Comparison of ENCODE assay signal across 20 mouse cellular contexts in the genomic region with DNA sequence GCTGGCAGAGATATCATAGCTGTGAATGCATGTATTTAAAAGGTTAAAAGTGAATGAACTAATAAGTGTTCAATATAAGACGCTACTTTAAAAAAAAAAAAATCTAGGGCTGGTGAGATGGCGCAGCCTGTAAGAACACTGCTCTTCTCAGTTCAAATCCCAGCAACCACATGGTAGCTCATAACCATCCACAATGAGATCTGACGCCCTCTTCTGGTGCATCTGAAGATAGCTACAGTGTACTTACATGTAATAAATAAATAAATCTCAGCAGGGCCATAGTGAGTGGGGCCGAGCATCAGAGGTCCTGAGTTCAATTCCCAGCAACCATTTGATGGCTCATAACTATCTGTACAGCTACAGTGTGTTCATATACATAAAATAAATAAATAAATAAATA. TPM values are rescaled to one million over a fixed set of nuclear protein-coding genes. Genes with fewer than 3 reads are reported as not detected.
DNase-seq lines count a peak whose midpoint lies in the region; ATAC-seq and TF ChIP-seq lines count a peak whose summit lies in the region.
"Had no signal": no experiment of that assay in that cellular context is flagged by ENCODE, and none has a peak within 500 bp of the region (broad histone marks: within the 10 kb centered on the region; RNA-seq: fewer than 3 reads in every experiment).

No protein-coding gene starts in this region.

- H3K4me2 ChIP-seq in liver, embryonic 14.5 days (ENCODE audit: low read depth): no peak overlapping the region
- H3K4me2 ChIP-seq: forebrain, embryonic 13.5 days; hindbrain, embryonic 13.5 days had no signal

- peaks cover under 1% of the 10 kb centered on the region; the same call in 1 of the 2 replicates for H3K27me3 ChIP-seq in heart, adult 2 months (ENCODE audit: control insufficient read depth, insufficient read depth, low read length)
- H3K27me3 ChIP-seq in liver, embryonic 14.5 days (ENCODE audit: control insufficient read depth, insufficient read depth, low read length): peaks cover 23% of the 10 kb centered on the region
- no peaks in the 10 kb centered on the region for H3K27me3 ChIP-seq in ES-Bruce4 (ENCODE audit: control insufficient read depth, insufficient read depth, low read length, poor library complexity, severe bottlenecking)
- H3K27me3 ChIP-seq: forebrain, embryonic 13.5 days; hindbrain, embryonic 13.5 days had no signal

- intact Hi-C loops in heart, adult 2 months (cut with DNase I): no loop called here
- intact Hi-C loops in heart, postnatal 10 days (cut with DNase I): no loop called here

- no peak for DNase-seq in heart, adult 2 months
- no peak for DNase-seq in heart, postnatal 10 days
- DNase-seq in liver, embryonic 14.5 days (ENCODE audit: low read depth in 3 of 3, low spot score in 3 of 3): no peak
- DNase-seq in liver: no peak
- peak; percentile 30 for DNase-seq in 3T3-L1 (ENCODE audit: low read depth, low spot score)
- DNase-seq in thymus, postnatal 25 days: no peak
- no peak for DNase-seq in layer of hippocampus, adult 9-10 months (ENCODE audit: low spot score)
- DNase-seq: adrenal gland, postnatal 36 days; cerebellum, adult 18-20 months; gastrocnemius, postnatal 36 days; heart, postnatal 14 days; left cerebral cortex, postnatal 4 days; midbrain, embryonic 14.5 days; right cerebral cortex, postnatal 4 days had no signal

- H3K4me3 ChIP-seq in heart, adult 2 months: no peak overlapping the region
- no peak overlapping the region for H3K4me3 ChIP-seq in liver, embryonic 14.5 days (ENCODE audit: insufficient read depth in 1 of 2, low read depth in 2 of 2, low read length in 2 of 2)
- H3K4me3 ChIP-seq in ES-Bruce4 (ENCODE audit: low read depth, low read length): no peak overlapping the region
- H3K4me3 ChIP-seq: embryonic facial prominence, embryonic 10.5 days; forebrain, embryonic 13.5 days; hindbrain, embryonic 13.5 days; megakaryocyte, embryonic 14.5 days had no signal

- H3K27ac ChIP-seq in heart, adult 2 months: no peak overlapping the region
- H3K27ac ChIP-seq in liver, embryonic 14.5 days: no peak overlapping the region
- H3K27ac ChIP-seq in ES-Bruce4 (ENCODE audit: insufficient read depth, low read length): no peak overlapping the region
- H3K27ac ChIP-seq: embryonic facial prominence, embryonic 10.5 days; forebrain, embryonic 13.5 days; hindbrain, embryonic 13.5 days had no signal

- no peak for TF ChIP-seq POLR2A in heart, adult 2 months (IDR thresholded peaks at IDR 0.05; ENCODE audit: insufficient read depth, low read depth, low read length)
- no peak for TF ChIP-seq POLR2A in ES-Bruce4 (IDR thresholded peaks at IDR 0.05; ENCODE audit: insufficient read depth, low read length)

- peak; percentile 30 for TF ChIP-seq CTCF in heart, adult 2 months (IDR thresholded peaks at IDR 0.05)
- peak; percentile 31; the same call in 1 of the 2 replicates for TF ChIP-seq CTCF in liver, embryonic 14.5 days (IDR thresholded peaks at IDR 0.05; ENCODE audit: low read depth)
- peak; percentile 11 for TF ChIP-seq CTCF in ES-Bruce4 (IDR thresholded peaks at IDR 0.05; ENCODE audit: low read depth, low read length)

- no peak for ATAC-seq in liver, embryonic 14.5 days (ENCODE audit: insufficient read depth)
- ATAC-seq: forebrain, embryonic 13.5 days had no signal

- no peaks in the 10 kb centered on the region for H3K9me3 ChIP-seq in liver, embryonic 14.5 days (ENCODE audit: control insufficient read depth, low read length)
- no peaks in the 10 kb centered on the region for H3K9me3 ChIP-seq in ES-Bruce4 (replicated peaks; ENCODE audit: control insufficient read depth, insufficient read depth, low read length, poor library complexity, severe bottlenecking)
- H3K9me3 ChIP-seq: embryonic facial prominence, embryonic 10.5 days; forebrain, embryonic 13.5 days; hindbrain, embryonic 13.5 days had no signal

- TF ChIP-seq EP300 in heart, adult 2 months (IDR thresholded peaks at IDR 0.05; ENCODE audit: insufficient read depth, low read depth, low read length): no peak
- TF ChIP-seq EP300 in liver, embryonic 14.5 days (IDR thresholded peaks at IDR 0.05; ENCODE audit: low read depth): no peak
- TF ChIP-seq EP300 in ES-Bruce4 (IDR thresholded peaks at IDR 0.05; ENCODE audit: insufficient read depth, low read depth, low read length): no peak

- WGBS in heart, adult 2 months: 71% methylated on average over 4 of the region's 4 CpGs
- WGBS in liver, embryonic 14.5 days (ENCODE audit: insufficient replicate concordance): 54% methylated on average over 4 of the region's 4 CpGs

- no peaks in the 10 kb centered on the region for H3K4me1 ChIP-seq in heart, adult 2 months (ENCODE audit: control insufficient read depth, insufficient read depth, low read length)
- no peaks in the 10 kb centered on the region for H3K4me1 ChIP-seq in liver, embryonic 14.5 days (replicated peaks; ENCODE audit: control insufficient read depth in 2 of 2, insufficient read depth in 2 of 2, low read length in 1 of 2)
- H3K4me1 ChIP-seq in ES-Bruce4 (ENCODE audit: control insufficient read depth, insufficient read depth, low read length): peaks cover under 1% of the 10 kb centered on the region

- H3K79me2 ChIP-seq in heart, adult 2 months (replicated peaks; ENCODE audit: control insufficient read depth, insufficient read depth, low read length): no peaks in the 10 kb centered on the region

- no peak overlapping the region for H3K9ac ChIP-seq in heart, adult 2 months (ENCODE audit: low read depth, low read length)
- no peak overlapping the region for H3K9ac ChIP-seq in liver, embryonic 14.5 days (replicated peaks)
- H3K9ac ChIP-seq in ES-Bruce4 (ENCODE audit: low read depth, poor library complexity, severe bottlenecking): no peak overlapping the region
- H3K9ac ChIP-seq: forebrain, embryonic 13.5 days; hindbrain, embryonic 13.5 days had no signal

- no peaks in the 10 kb centered on the region for H3K36me3 ChIP-seq in heart, adult 2 months (ENCODE audit: control insufficient read depth, insufficient read depth, low read length)
- H3K36me3 ChIP-seq in liver, embryonic 14.5 days (replicated peaks; ENCODE audit: control insufficient read depth, insufficient read depth, low read depth): peaks cover 35% of the 10 kb centered on the region
- H3K36me3 ChIP-seq in ES-Bruce4 (ENCODE audit: control insufficient read depth, insufficient read depth, low read length, poor library complexity, severe bottlenecking): peaks cover 25% of the 10 kb centered on the region

RNA-seq across cellular contexts. Expression of a gene that starts 4.6 kb away (rescaled TPM):
- 10 to 100 TPM; 13.1 to 15.9 TPM for total RNA-seq in heart, adult 2 months (2021)
- 20.7 and 26.2 TPM in 2 replicates for polyA plus RNA-seq in heart, adult 2 months (2012; rRNA removed)
- 10 to 100 TPM; 49.9 to 54.8 TPM for total RNA-seq in heart, postnatal 10 days (2021)
- 1.9 and 3.1 TPM in 2 replicates for polyA plus RNA-seq in liver, embryonic 14.5 days (2012; rRNA removed)
- 0.59 and 1.2 TPM in 2 replicates for polyA plus RNA-seq in liver, embryonic 14.5 days (2014; fragmentation: Nextera tagmentation; extraction: Ambion mirVana)
- polyA plus RNA-seq in ES-Bruce4 (2011; ENCODE audit: insufficient read depth, insufficient read length, low read depth, missing spikeins): 0.81 and 1.2 TPM in 2 replicates
- polyA plus RNA-seq: G1E had no signal

RNA-seq across cellular contexts. Expression of a gene that starts 19.1 kb away (rescaled TPM):
- total RNA-seq in heart, adult 2 months (2021): 1 to 10 TPM; 5.3 to 6.1 TPM
- polyA plus RNA-seq in heart, adult 2 months (2012; rRNA removed): 4.8 and 5.4 TPM in 2 replicates
- total RNA-seq in heart, postnatal 10 days (2021): 10 to 100 TPM; 36.7 to 48.8 TPM
- polyA plus RNA-seq in liver, embryonic 14.5 days (2012; rRNA removed): 99.2 and 113 TPM in 2 replicates
- 142 and 167 TPM in 2 replicates for polyA plus RNA-seq in liver, embryonic 14.5 days (2014; fragmentation: Nextera tagmentation; extraction: Ambion mirVana)
- polyA plus RNA-seq in ES-Bruce4 (2011; ENCODE audit: insufficient read depth, insufficient read length, low read depth, missing spikeins): 117 and 120 TPM in 2 replicates

RNA-seq across cellular contexts. Expression of a gene that starts 22.6 kb away (rescaled TPM):
- total RNA-seq in heart, adult 2 months (2021): 10 to 100 TPM; 34.4 to 34.8 TPM
- 88.0 and 118 TPM in 2 replicates for polyA plus RNA-seq in heart, adult 2 months (2012; rRNA removed)
- 10 to 100 TPM; 31.8 to 34.3 TPM for total RNA-seq in heart, postnatal 10 days (2021)
- 52.2 and 61.5 TPM in 2 replicates for polyA plus RNA-seq in liver, embryonic 14.5 days (2012; rRNA removed)
- 25.6 and 32.9 TPM in 2 replicates for polyA plus RNA-seq in liver, embryonic 14.5 days (2014; fragmentation: Nextera tagmentation; extraction: Ambion mirVana)
- polyA plus RNA-seq in ES-Bruce4 (2011; ENCODE audit: insufficient read depth, insufficient read length, low read depth, missing spikeins): 17.4 and 24.2 TPM in 2 replicates

RNA-seq across cellular contexts. Expression of a gene that starts 37.7 kb away (rescaled TPM):
- total RNA-seq in heart, adult 2 months (2021): 10 to 100 TPM; 19.7 to 22.7 TPM
- polyA plus RNA-seq in heart, adult 2 months (2012; rRNA removed): 46.2 and 46.7 TPM in 2 replicates
- 10 to 100 TPM; 18.7 to 21.0 TPM for total RNA-seq in heart, postnatal 10 days (2021)
- 43.1 and 47.5 TPM in 2 replicates for polyA plus RNA-seq in liver, embryonic 14.5 days (2012; rRNA removed)
- polyA plus RNA-seq in liver, embryonic 14.5 days (2014; fragmentation: Nextera tagmentation; extraction: Ambion mirVana): 39.0 and 44.9 TPM in 2 replicates
- 16.7 and 18.3 TPM in 2 replicates for polyA plus RNA-seq in ES-Bruce4 (2011; ENCODE audit: insufficient read depth, insufficient read length, low read depth, missing spikeins)

Comparison
In these comparisons a context has a peak if more than half of its experiments do, and no peak if none do; other contexts are left out.
1. RNA of a gene that starts 19.1 kb away (polyA plus RNA-seq): 99.2 to 167 TPM in liver, embryonic 14.5 days and 117 to 120 TPM in ES-Bruce4; 4.8 to 5.4 TPM in heart, adult 2 months; every median in the first group is over 10 times any median in the second.
2. Peak in every context shown above with its lines, with median percentiles within 50 percentile points of each other: CTCF ChIP-seq.